Mouse (Mus musculus): ENCODE data around the gene Tmem235.

The Tmem235 gene

DNA sequence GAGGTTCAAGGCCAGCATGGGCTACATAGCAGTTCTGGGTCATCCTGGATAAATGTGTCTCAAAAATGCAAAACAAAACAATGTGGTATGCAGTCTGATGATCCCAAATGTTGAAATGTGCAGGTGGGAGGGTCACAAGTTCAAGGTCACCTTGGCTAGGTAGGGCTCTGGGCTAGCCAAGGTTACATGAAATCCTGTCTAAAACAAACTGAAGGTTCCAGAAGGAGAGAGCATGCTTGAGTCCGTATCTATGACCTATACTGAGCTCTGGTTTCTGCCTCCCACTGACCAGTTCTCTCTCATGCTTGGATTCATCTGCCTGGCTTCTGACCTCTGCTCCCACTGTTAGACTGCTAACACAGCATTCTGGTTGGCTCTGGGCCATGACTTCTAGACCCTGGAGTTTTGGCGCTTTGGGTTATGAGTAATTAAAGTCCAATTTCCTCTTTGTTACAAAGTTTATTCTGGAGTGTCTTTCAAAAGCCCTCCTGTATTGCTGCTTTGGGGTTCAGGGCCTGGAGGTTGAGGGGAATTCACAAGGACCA is 30.8 kb upstream of the Tmem235 start:
- in situ Hi-C loops (cut with MboI; ENCODE audit: unreplicated experiment in 2 of 2): loop anchor here in 1 of 2 experiments (25.0 kb wide), 2 partner anchors 742 to 967 kb away; partner anchors contain the start of genes Mfsd11 and Srsf2

DNA sequence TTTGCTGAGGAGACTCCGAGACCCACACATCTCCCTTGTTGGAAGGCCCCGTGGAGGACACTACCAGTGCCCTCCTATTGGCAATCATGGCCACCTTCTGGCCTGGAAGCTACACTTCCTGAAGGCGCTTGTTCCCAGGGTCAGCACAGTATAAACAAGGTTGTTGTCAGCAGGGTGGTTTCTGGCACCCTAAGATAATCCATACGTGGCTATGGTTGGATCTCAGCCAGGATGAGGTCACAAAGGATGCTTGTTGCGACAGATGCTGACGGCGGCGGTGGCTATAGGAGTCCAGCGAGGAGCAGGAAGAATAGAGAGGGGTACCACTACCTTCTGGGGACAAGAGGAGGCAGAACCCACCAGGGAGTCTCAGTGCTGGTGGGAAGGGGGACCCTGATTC is 30.2 kb upstream of the Tmem235 start:
- in situ Hi-C loops (cut with MboI; ENCODE audit: unreplicated experiment in 2 of 2): loop anchor here in 1 of 2 experiments (25.0 kb wide), 2 partner anchors 743 to 968 kb away; partner anchors contain the start of genes Mfsd11 and Srsf2

DNA sequence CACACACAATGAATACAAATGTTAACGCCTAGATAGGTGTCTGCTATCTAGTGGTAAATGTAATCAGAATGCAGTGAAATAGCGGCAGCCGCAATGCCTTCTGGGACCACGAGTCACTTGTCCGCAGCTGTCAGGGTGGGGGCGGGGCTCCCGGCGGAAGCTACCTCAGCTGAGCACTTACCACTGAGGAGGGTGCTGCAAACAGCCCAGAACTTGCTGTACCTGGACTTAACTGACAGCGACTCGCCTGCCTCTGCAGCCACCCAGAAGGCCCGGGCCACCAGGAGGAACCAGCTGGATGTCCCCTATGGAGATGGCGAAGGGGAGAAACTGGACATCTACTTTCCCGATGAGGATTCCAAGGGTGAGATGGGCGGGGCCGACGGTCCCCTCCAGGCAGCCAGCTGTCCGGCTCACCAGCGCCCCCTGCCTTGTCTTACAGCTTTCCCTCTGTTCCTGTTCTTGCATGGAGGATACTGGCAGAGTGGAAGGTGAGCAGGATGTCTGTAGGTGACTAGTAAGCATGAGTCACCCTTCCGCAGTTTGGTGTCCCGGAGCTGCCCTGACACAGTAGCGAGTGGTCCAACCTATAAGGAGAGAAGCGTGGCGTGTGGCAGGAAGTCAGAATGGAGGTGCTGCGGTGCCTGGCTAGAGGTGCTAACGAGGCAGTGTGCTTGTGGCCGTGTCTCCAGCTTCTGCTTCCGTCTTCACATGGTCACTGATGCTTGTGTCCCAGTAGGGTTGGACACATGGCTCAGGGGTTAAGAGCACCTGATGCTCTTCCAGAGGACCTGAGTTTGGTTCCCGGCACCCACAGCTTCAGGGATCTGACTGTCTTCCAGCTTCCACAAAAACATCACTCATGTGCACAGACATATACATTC is 28.2 kb upstream of the Tmem235 start:
- in situ Hi-C loops (cut with MboI; ENCODE audit: unreplicated experiment in 2 of 2): loop anchor here in 1 of 2 experiments (25.0 kb wide), 2 partner anchors 745 to 970 kb away; partner anchors contain the start of genes Mfsd11 and Srsf2

DNA sequence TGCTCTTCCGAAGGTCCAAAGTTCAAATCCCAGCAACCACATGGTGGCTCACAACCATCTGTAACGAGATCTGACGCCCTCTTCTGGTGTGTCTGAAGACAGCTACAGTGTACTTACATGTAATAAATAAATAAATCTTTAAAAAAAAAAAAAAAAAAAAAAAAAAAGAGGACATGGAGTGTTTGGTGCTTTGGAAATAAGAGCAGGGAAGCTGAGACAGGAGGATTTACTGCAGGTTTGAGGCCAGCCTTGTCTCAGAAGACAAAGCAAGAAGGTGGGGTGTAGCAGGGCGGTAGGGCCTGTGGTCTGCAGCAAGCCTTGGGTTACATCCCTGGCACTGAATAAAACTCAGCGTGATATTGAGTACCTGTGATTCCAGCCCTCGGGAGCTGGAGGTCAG is 27.0 kb upstream of the Tmem235 start:
- in situ Hi-C loops (cut with MboI; ENCODE audit: unreplicated experiment in 2 of 2): loop anchor here in 1 of 2 experiments (25.0 kb wide), 2 partner anchors 746 to 971 kb away; partner anchors contain the start of genes Mfsd11 and Srsf2

DNA sequence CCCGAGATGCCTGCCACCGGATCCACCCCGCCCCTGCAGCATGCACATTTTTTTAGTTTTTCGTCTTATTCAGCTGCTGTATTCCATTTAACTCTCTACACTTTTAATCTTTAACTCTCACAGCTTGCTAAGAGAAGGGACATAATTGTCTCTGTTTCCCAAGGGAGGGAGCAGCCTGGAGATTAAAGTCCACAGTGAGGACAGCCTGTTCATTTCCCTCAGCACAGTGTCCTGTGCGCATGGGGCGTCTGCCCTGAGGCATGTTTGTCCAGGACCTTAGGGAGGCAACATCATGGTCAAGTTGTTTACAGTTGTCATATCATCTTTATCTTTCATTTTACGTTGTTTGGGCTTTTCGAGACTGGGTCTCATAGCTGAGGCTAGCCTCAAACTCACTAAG is 26.5 kb upstream of the Tmem235 start:
- in situ Hi-C loops (cut with MboI; ENCODE audit: unreplicated experiment in 2 of 2): loop anchor here in 1 of 2 experiments (25.0 kb wide), 2 partner anchors 747 to 972 kb away; partner anchors contain the start of genes Mfsd11 and Srsf2

DNA sequence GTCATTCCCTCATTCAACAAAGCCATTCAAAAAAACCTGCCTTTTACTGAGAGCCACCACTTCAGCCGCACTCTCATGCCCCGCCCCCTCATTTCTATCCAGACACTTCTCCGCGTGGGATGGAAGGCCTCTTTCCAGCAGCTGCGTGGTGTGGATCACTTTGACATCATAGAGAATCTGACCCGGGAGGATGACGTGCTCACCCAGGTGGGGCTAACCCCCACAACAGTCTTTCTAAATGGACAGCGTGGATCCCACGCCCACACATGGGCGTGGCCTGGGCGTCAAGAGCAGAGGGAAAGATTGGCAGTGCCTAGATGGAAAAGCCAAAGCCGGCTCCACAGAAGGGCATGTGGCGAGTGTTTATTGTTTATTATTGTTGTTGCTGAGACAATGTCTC is 24.2 kb upstream of the Tmem235 start:
- in situ Hi-C loops (cut with MboI; ENCODE audit: unreplicated experiment in 2 of 2): loop anchor here in 1 of 2 experiments (25.0 kb wide), 2 partner anchors 749 to 974 kb away; partner anchors contain the start of genes Mfsd11 and Srsf2

DNA sequence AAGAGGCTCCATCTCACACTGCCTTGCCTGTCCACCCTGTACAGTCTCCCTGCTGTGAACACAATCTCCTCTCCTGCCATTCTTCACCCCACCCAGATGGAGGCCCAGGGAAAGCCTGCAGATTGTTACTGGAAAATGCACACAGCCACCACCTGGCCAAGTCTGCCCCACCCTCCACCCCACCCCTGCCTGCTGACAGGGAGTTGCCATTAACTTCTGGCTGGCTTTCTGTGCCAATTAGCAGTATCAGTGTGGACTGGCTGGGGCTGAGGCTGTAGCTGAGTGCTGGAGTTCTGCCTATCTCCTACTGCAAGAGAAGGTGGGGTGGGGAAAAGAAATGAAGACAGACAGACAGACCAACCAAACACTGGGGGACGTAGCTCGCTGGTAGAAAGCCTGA is 22.0 kb upstream of the Tmem235 start:
- in situ Hi-C loops (cut with MboI; ENCODE audit: unreplicated experiment in 2 of 2): loop anchor here in 1 of 2 experiments (25.0 kb wide), 2 partner anchors 751 to 976 kb away; partner anchors contain the start of genes Mfsd11 and Srsf2

DNA sequence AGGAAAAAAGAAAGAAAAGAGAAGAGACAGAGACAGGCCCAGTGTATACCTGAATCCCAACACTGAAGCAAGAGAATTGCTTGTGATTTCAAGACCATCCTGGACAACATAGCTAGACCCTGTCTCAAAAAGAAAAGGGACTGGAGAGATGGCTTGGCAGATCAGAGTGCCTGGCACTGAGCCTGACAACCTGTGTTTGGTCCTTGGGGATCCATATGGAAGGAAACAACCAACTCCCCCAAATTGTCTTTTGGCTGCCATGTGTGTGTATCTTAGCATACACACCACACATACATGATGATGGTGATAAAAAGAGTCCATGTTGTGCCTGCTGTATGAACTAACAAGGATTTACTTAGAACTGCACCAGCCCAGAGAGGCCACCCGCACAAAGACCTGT is 21.5 kb upstream of the Tmem235 start:
- in situ Hi-C loops (cut with MboI; ENCODE audit: unreplicated experiment in 2 of 2): loop anchor here in 1 of 2 experiments (25.0 kb wide), 2 partner anchors 752 to 977 kb away; partner anchors contain the start of genes Mfsd11 and Srsf2

DNA sequence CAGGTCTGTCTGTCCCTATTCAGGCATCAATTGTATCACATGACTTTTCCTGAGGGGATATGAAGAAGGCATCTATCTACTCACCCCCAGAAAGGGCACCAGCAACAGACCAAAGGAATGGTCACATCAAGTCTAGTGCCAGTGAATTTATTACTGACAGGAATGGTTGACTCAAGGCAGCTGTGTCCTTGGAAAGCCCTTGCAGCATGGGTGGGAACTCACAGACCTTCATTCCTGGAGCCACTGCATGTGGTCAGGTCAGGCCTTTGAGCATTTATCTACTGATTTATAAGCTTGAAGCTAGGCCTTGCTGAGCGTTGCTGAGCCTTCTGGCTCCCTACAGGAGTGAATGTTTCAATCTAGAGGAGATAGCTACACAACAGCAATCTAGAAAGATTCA is 19.6 kb upstream of the Tmem235 start:
- in situ Hi-C loops (cut with MboI; ENCODE audit: unreplicated experiment in 2 of 2): loop anchor here in 1 of 2 experiments (25.0 kb wide), 2 partner anchors 754 to 979 kb away; partner anchors contain the start of genes Mfsd11 and Srsf2

DNA sequence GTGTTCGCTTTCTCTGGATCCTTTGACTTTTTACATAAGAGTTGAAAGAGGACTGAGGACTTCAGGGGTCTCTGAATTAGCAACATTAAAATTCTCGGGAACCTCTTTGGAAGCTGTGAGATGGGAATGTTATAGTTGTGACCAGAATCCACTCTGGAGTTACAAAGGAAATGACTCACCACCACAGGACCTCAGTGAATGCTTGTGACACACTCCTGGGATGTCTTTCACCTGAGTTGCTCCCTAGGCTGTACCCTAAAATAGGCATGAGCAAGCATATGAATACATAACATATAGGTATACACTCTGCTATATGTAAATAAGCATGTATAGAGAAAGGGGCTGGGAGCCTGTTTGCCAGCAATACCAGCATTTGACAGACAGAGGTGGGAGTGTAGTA is 17.1 kb upstream of the Tmem235 start:
- in situ Hi-C loops (cut with MboI; ENCODE audit: unreplicated experiment in 2 of 2): loop anchor here in 1 of 2 experiments (25.0 kb wide), 2 partner anchors 756 to 981 kb away; partner anchors contain the start of genes Mfsd11 and Srsf2

DNA sequence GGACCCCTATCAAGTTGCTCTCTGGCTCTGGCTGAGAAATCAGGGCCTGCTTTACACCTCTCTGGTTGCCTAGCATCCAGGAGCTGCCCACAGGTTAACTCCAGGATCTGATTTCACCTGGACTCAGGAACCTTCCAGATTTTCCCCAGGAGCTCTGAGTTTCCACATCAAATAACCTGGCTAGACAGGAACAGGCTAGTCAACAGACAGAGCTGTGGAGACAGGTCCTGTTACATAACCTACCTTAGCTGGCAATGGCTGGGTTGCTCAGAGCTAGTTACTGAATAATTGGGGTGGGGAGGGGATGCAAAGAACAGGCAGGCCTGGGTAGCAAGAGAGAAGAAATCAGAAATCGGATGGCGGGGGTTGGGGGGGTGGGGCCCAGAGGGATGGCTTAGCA is 15.6 kb upstream of the Tmem235 start:
- in situ Hi-C loops (cut with MboI; ENCODE audit: unreplicated experiment in 2 of 2): loop anchor here in 1 of 2 experiments (25.0 kb wide), 2 partner anchors 758 to 983 kb away; partner anchors contain the start of genes Mfsd11 and Srsf2

DNA sequence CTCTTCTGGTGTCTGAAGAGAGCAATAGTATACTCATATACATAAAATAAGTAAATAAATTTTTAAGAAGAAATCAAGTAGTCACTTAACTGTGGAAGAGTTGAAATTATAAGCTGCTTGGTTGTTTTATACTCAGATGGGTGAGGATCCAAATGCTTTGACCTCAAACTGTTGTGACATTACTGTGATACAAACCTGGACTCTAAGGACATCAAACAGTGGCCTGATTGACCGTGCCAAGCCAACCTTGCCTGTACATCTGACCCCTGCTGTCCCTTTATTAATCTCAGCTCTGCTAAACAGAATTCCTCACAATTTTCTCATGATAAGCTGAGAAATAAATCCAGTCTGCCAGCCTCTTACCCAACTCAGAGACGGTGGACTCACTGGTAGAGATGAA is 14.9 kb upstream of the Tmem235 start:
- in situ Hi-C loops (cut with MboI; ENCODE audit: unreplicated experiment in 2 of 2): loop anchor here in 1 of 2 experiments (25.0 kb wide), 2 partner anchors 758 to 983 kb away; partner anchors contain the start of genes Mfsd11 and Srsf2

DNA sequence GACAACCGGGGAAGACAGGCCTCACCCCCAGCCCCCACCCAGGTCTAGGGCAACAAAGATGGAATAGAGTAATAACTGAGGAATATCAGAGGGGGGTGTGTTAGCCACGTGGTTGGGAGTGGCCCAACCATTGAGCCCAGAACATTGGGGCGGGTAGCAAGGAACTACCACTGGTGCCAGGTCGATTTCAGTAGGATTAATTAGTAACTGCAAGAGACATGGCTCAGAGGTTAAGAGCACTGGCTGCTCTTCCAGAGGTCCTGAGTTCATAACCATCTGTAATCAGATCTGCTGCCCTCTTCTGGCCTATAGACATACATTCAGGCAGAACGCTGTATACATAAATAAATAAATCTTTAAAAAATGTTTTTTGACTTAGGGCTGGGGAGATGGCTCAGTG is 13.9 kb upstream of the Tmem235 start:
- in situ Hi-C loops (cut with MboI; ENCODE audit: unreplicated experiment in 2 of 2): loop anchor here in 1 of 2 experiments (25.0 kb wide), 2 partner anchors 759 to 984 kb away; partner anchors contain the start of genes Mfsd11 and Srsf2

DNA sequence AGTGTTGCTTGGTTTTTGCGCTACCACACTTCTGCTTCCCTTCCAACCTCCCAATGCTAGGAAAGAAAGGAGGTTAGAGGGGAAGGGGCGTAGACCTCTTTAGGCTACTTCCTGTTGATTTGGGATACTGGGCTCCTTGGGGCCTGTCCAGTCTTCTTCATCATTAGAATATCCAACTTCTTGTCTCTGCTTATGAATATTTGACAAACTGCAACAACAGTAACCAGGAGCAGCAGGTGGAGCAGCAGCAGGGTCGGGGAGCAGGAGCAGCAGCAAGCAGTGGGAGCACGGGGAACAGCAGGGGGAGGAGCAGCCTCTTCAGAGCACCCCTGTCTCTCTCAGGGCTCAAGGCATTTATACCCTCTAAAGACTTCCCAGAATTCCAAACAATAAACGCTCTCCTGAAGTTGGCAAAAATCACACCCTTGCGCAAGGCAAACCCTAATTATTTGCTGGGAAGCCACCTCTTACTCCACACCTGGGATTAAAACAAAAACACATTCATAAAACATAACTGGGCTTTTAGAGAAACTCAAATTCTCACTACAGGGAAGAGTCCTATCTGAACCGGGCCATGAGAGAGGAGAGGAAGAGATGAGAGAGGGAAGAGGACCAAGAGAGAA is 12.8 kb upstream of the Tmem235 start:
- in situ Hi-C loops (cut with MboI; ENCODE audit: unreplicated experiment in 2 of 2): loop anchor here in 1 of 2 experiments (25.0 kb wide), 2 partner anchors 760 to 985 kb away; partner anchors contain the start of genes Mfsd11 and Srsf2

DNA sequence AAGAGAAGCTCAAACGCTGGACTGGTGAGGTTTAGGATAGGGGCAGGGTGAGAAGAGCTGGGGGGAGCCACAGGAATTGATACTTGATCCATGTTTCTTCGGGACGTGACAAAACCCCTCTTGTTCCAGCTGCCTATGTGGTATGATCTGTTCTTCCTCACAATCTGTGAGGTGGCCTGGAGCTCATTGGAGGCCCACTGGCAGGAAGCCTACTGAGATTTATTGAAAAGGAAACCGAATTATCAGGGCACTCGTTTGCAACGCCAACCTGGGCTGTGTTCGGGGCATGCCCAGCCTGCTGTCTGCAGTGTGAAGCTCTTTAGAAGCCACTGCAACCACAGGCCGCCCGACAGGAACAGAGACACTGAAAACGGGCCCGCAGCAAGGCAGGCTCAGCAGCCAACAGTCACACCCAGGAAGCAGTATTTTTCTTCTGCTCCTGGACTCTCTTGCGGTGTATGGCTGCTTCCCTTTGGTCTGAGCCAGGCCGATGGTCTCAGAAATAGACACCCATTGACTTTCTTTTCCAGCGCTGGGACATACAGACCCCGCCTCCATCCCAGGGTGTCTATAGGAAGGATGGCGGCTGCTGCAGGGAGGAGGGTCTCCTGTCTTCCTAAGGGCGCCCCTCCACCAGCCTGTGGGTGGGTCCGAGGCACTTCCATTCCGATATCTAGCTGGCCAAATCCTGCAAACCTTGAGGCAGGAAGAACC is 12.1 kb upstream of the Tmem235 start:
- in situ Hi-C loops (cut with MboI; ENCODE audit: unreplicated experiment in 2 of 2): loop anchor here in 1 of 2 experiments (25.0 kb wide), 2 partner anchors 761 to 986 kb away; partner anchors contain the start of genes Mfsd11 and Srsf2

DNA sequence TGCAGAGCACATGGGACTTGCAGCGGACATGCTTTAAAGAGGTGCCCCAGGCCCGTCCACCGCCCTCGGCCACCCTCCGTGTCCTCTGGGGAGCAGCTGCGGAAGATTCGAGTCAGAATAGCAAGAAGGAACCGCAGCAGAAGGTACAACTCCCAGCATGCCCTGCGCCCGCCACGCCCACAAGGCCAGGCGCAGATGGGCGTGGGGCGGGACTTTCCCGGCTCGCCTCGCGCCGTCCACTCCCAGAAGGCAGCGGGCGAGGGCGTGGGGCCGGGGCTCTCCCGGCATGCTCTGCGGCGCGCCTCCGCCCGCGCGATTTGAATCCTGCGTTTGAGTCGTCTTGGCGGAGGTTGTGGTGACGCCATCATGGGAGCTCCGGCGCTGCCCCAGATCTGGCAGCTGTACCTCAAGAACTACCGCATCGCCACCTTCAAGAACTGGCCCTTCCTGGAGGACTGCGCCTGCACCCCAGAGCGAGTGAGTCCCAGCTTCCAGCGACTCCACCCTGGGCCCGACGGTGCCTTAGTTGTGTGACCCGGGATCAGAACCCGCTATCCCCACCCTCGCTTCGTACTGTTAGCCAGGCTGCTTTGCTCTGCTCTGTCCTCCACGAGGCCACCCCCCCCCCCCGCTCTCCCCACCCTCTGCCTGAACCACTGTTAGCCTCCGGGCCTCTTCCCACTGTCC is 11.4 kb upstream of the Tmem235 start, which contains the start of gene Birc5:
Birc5 (plus strand) TSS at position 267 of the 687 bp plus-strand sequence.
- in situ Hi-C loops (cut with MboI; ENCODE audit: unreplicated experiment in 2 of 2): loop anchor here in 1 of 2 experiments (25.0 kb wide), 2 partner anchors 762 to 987 kb away; partner anchors contain the start of genes Mfsd11 and Srsf2

DNA sequence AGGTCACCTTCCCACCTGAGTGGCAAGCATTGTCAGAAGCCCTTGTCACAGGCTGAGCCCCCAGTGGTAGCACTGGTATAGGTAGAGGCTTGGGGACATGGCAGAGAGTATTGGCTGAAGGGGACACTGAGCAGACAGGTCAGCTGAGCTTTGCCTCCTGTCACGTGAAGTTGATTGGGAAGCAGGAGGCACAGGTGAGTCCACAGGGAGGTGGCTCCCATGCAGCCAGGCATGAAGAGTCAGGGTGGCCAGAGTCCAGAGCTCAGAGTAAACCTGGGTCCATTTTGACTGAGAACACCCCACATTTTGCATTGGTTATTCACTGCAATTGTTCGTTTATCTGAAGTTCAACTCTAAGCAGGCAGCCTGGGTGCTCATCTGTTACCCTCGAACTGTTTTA is 7.7 kb upstream of the Tmem235 start:
- in situ Hi-C loops (cut with MboI; ENCODE audit: unreplicated experiment in 2 of 2): loop anchor here (25.0 kb wide), 3 partner anchors 409 to 584 kb away; partner anchors contain the start of gene C1qtnf1 (in 1 of the 2)

DNA sequence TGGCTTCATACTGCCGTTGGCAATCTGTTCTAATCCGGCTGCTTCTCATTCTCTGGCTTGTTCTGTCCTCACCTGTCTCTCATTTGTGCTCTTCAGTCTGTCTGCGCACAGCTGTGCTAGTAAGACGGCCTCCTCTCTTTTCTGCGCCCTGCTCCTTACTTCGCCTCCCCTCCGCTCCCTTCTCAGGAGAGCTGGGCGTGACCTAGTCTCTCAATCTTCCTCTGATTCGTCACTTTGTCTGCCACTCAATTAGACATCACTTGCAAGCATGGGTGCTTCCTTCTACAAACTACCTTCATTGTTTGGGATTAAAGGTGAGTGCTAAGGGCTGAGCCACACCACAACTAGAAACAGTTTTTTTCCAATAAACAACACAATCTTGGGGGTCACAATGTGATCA is 6.3 kb upstream of the Tmem235 start:
- in situ Hi-C loops (cut with MboI; ENCODE audit: unreplicated experiment in 2 of 2): loop anchor here (25.0 kb wide), 3 partner anchors 408 to 583 kb away; partner anchors contain the start of gene C1qtnf1 (in 1 of the 2)
